Mouse (Mus musculus) limb, embryonic 15.5 days (tissue): ENCODE data around the gene Hoxd1. TPM values are rescaled to one million over a fixed set of nuclear protein-coding genes. Genes with fewer than 3 reads are reported as not detected.

ENCODE experiments used
- microRNA counts: library from miRNA; unstranded; fragments of <30 nt; microRNA quantifications from one replicate; lab custom pipeline; 2016
- microRNA-seq: library from miRNA; unstranded; fragments of <30 nt; microRNA quantifications from one replicate; pipeline ENCODE4, GENCODE M21; 2016
- polyA plus RNA-seq: library from polyadenylated mRNA; unstranded; fragments of >200 nt; fragmentation: Nextera tagmentation; extraction: Ambion mirVana; gene quantifications from 2 replicates; pipeline ENCODE4 v1.2.1, GENCODE M21; 2015

Hoxd1 gene
- polyA plus RNA-seq, 1 experiment from 2014 or later: 0.26 TPM

MicroRNAs within 50 kb of the gene (microRNA counts, 519-probe panel; counts per million panel counts)
- 2,959 counts per million, percentile 67 among the panel's probes with 10 or more counts for microRNA mmu-miR-10b (lab: Ali Mortazavi, UCI)

Small RNA genes within 50 kb of the gene (microRNA-seq; reads per million reads assigned to microRNA genes)
- gene Mir10b: 8,591 reads per million, percentile 94 among the genes with 10 or more reads in this experiment

Other genes with a start within 250 kb of the Hoxd1 start
- 31.5 and 31.9 TPM in 2 replicates for gene Lnpk, start 183.5 kb upstream of the Hoxd1 start, polyA plus RNA-seq
- gene Evx2, start 103.4 kb upstream of the Hoxd1 start, polyA plus RNA-seq: 0.96 and 1.4 TPM in 2 replicates
- 20.8 and 32.3 TPM in 2 replicates for gene Hoxd13, start 94.7 kb upstream of the Hoxd1 start, polyA plus RNA-seq
- gene Hoxd12, start 88.0 kb upstream of the Hoxd1 start, polyA plus RNA-seq: 27.0 and 30.6 TPM in 2 replicates
- gene Hoxd11, start 83.4 kb upstream of the Hoxd1 start, polyA plus RNA-seq: 7.1 and 10.3 TPM in 2 replicates
- gene Hoxd10, start 71.1 kb upstream of the Hoxd1 start, polyA plus RNA-seq: 12.4 and 14.5 TPM in 2 replicates
- 7.1 TPM in 2 replicates for gene Hoxd9, start 65.3 kb upstream of the Hoxd1 start, polyA plus RNA-seq
- gene Hoxd8, start 58.4 kb upstream of the Hoxd1 start, polyA plus RNA-seq: 5.9 and 7.3 TPM in 2 replicates
- 0.55 and 0.65 TPM in 2 replicates for gene Hoxd3, start 51.1 kb upstream of the Hoxd1 start, polyA plus RNA-seq
- gene Hoxd4, start 51.1 kb upstream of the Hoxd1 start, polyA plus RNA-seq: 0.29 and 0.66 TPM in 2 replicates
- gene Gm28230, start 36.3 kb upstream of the Hoxd1 start, polyA plus RNA-seq: 0.08 and 0.11 TPM in 2 replicates
- 94.6 and 94.7 TPM in 2 replicates for gene Mtx2, start 62.8 kb downstream of the Hoxd1 start, polyA plus RNA-seq